Mouse (Mus musculus): ENCODE data around the gene Dnm1. TPM values are rescaled to one million over a fixed set of nuclear protein-coding genes. Genes with fewer than 3 reads are reported as not detected.

Dnm1 gene
- polyA plus RNA-seq, 1 experiment from 2014 or later = 2.7 TPM

- Histone ChIP-seq H3K9ac (ENCODE audit: low read length) (no peak overlapping the region), H3K36me3 (ENCODE audit: control insufficient read depth, insufficient read depth) (no peaks in the 10 kb centered on the region), H3K4me2 (ENCODE audit: low read depth, low read length) (no peak overlapping the region), H3K27me3 (ENCODE audit: control insufficient read depth, insufficient read depth, low read length) (peaks cover 8% of the 10 kb centered on the region), H3K4me3 (ENCODE audit: low read length) (no peak overlapping the region), H3K27ac (ENCODE audit: low read length) (no peak overlapping the region), H3K4me1 (ENCODE audit: control insufficient read depth, insufficient read depth, low read length) (peaks cover 22% of the 10 kb centered on the region), H3K9me3 (replicated peaks; ENCODE audit: control insufficient read depth, low read length) (no peaks in the 10 kb centered on the region)
- 47% methylated on average over 10 of the region's 10 CpGs for WGBS
- no peak for ATAC-seq (replicated peaks; ENCODE audit: extremely low read depth, insufficient read depth, low FRiP score)
These were observed 3.1 kb upstream of the Dnm1 start for GRCm38 (mm10) chr2:32356216-32356615.

- H3K27ac ChIP-seq (ENCODE audit: low read length) = no peak overlapping the region
- H3K4me3 ChIP-seq (ENCODE audit: low read length) = no peak overlapping the region
- 61% methylated on average over 3 of the region's 3 CpGs for WGBS
- ATAC-seq (replicated peaks; ENCODE audit: extremely low read depth, insufficient read depth, low FRiP score) = no peak
- no peaks in the 10 kb centered on the region for H3K9me3 ChIP-seq (replicated peaks; ENCODE audit: control insufficient read depth, low read length)
- H3K4me1 ChIP-seq (ENCODE audit: control insufficient read depth, insufficient read depth, low read length) = peaks cover 18% of the 10 kb centered on the region
- H3K36me3 ChIP-seq (ENCODE audit: control insufficient read depth, insufficient read depth) = no peaks in the 10 kb centered on the region
- no peak overlapping the region for H3K9ac ChIP-seq (ENCODE audit: low read length)
- H3K4me2 ChIP-seq (ENCODE audit: low read depth, low read length) = no peak overlapping the region
- peaks cover 8% of the 10 kb centered on the region for H3K27me3 ChIP-seq (ENCODE audit: control insufficient read depth, insufficient read depth, low read length)
These were observed 1.3 kb upstream of the Dnm1 start for GRCm38 (mm10) chr2:32354336-32354895.

- Histone ChIP-seq H3K4me2 (ENCODE audit: low read depth, low read length) (no peak overlapping the region), H3K9me3 (replicated peaks; ENCODE audit: control insufficient read depth, low read length) (no peaks in the 10 kb centered on the region), H3K9ac (ENCODE audit: low read length) (no peak overlapping the region), H3K27ac (ENCODE audit: low read length) (no peak overlapping the region), H3K27me3 (ENCODE audit: control insufficient read depth, insufficient read depth, low read length) (peaks cover 8% of the 10 kb centered on the region), H3K4me1 (ENCODE audit: control insufficient read depth, insufficient read depth, low read length) (peaks cover 18% of the 10 kb centered on the region), H3K36me3 (ENCODE audit: control insufficient read depth, insufficient read depth) (no peaks in the 10 kb centered on the region), H3K4me3 (ENCODE audit: low read length) (no peak overlapping the region)
- no peak for ATAC-seq (replicated peaks; ENCODE audit: extremely low read depth, insufficient read depth, low FRiP score)
- 58% methylated on average over 6 of the region's 6 CpGs for WGBS
These were observed 698 bp upstream of the Dnm1 start for GRCm38 (mm10) chr2:32353836-32354235.

GRCm38 (mm10) chr2:32352151-32353006 is 759 bp downstream of the Dnm1 start, which contains the start of gene Ciz1:
Ciz1 (plus strand) TSS chr2:32352327.
- peak; percentile 24 for ATAC-seq (replicated peaks; ENCODE audit: extremely low read depth, insufficient read depth, low FRiP score)
- 2% methylated on average over 45 of the region's 52 CpGs for WGBS
- Histone ChIP-seq H3K4me2 (ENCODE audit: low read depth, low read length) (peak within 1 kb of the TSS; percentile 98), H3K36me3 (ENCODE audit: control insufficient read depth, insufficient read depth) (no peaks in the 10 kb centered on the region), H3K4me1 (ENCODE audit: control insufficient read depth, insufficient read depth, low read length) (peaks cover 18% of the 10 kb centered on the region), H3K9ac (ENCODE audit: low read length) (peak within 1 kb of the TSS; percentile 79), H3K27me3 (ENCODE audit: control insufficient read depth, insufficient read depth, low read length) (peaks cover 8% of the 10 kb centered on the region), H3K4me3 (ENCODE audit: low read length) (peak within 1 kb of the TSS; percentile 65), H3K9me3 (replicated peaks; ENCODE audit: control insufficient read depth, low read length) (no peaks in the 10 kb centered on the region), H3K27ac (ENCODE audit: low read length) (no peak within 1 kb of the TSS)

- no peaks in the 10 kb centered on the region for H3K9me3 ChIP-seq (replicated peaks; ENCODE audit: control insufficient read depth, low read length)
- 50% methylated on average over 9 of the region's 9 CpGs for WGBS
- peaks cover 8% of the 10 kb centered on the region for H3K27me3 ChIP-seq (ENCODE audit: control insufficient read depth, insufficient read depth, low read length)
- peaks cover 18% of the 10 kb centered on the region for H3K4me1 ChIP-seq (ENCODE audit: control insufficient read depth, insufficient read depth, low read length)
- H3K36me3 ChIP-seq (ENCODE audit: control insufficient read depth, insufficient read depth) = no peaks in the 10 kb centered on the region
- H3K4me3 ChIP-seq (ENCODE audit: low read length) = no peak overlapping the region; the same call in 1 of the 2 replicates
- ATAC-seq (replicated peaks; ENCODE audit: extremely low read depth, insufficient read depth, low FRiP score) = no peak
- H3K4me2 ChIP-seq (ENCODE audit: low read depth, low read length) = peak overlapping the region; percentile 98
- H3K9ac ChIP-seq (ENCODE audit: low read length) = no peak overlapping the region
- H3K27ac ChIP-seq (ENCODE audit: low read length) = no peak overlapping the region
These were observed 1.6 kb downstream of the Dnm1 start for GRCm38 (mm10) chr2:32351471-32351961.

- H3K4me1 ChIP-seq (ENCODE audit: control insufficient read depth, insufficient read depth, low read length) = peaks cover 18% of the 10 kb centered on the region
- H3K9ac ChIP-seq (ENCODE audit: low read length) = no peak overlapping the region
- no peaks in the 10 kb centered on the region for H3K9me3 ChIP-seq (replicated peaks; ENCODE audit: control insufficient read depth, low read length)
- H3K4me3 ChIP-seq (ENCODE audit: low read length) = no peak overlapping the region
- no peak for ATAC-seq (replicated peaks; ENCODE audit: extremely low read depth, insufficient read depth, low FRiP score)
- no peaks in the 10 kb centered on the region for H3K36me3 ChIP-seq (ENCODE audit: control insufficient read depth, insufficient read depth)
- H3K4me2 ChIP-seq (ENCODE audit: low read depth, low read length) = no peak overlapping the region
- WGBS = 47% methylated on average over 13 of the region's 13 CpGs
- H3K27ac ChIP-seq (ENCODE audit: low read length) = no peak overlapping the region
- H3K27me3 ChIP-seq (ENCODE audit: control insufficient read depth, insufficient read depth, low read length) = peaks cover 8% of the 10 kb centered on the region
These were observed 2.6 kb downstream of the Dnm1 start for GRCm38 (mm10) chr2:32350471-32351051.

GRCm38 (mm10) chr2:32349625-32350255 is 3.4 kb downstream of the Dnm1 start:
- no peak overlapping the region for H3K27ac ChIP-seq (ENCODE audit: low read length)
- H3K4me1 ChIP-seq (ENCODE audit: control insufficient read depth, insufficient read depth, low read length) = peaks cover 16% of the 10 kb centered on the region
- H3K9me3 ChIP-seq (replicated peaks; ENCODE audit: control insufficient read depth, low read length) = no peaks in the 10 kb centered on the region
- no peaks in the 10 kb centered on the region for H3K36me3 ChIP-seq (ENCODE audit: control insufficient read depth, insufficient read depth)
- WGBS = 47% methylated on average over 8 of the region's 8 CpGs
- no peak overlapping the region for H3K9ac ChIP-seq (ENCODE audit: low read length)
- peaks cover 8% of the 10 kb centered on the region for H3K27me3 ChIP-seq (ENCODE audit: control insufficient read depth, insufficient read depth, low read length)
- no peak overlapping the region for H3K4me2 ChIP-seq (ENCODE audit: low read depth, low read length)
- no peak for ATAC-seq (replicated peaks; ENCODE audit: extremely low read depth, insufficient read depth, low FRiP score)
- no peak overlapping the region for H3K4me3 ChIP-seq (ENCODE audit: low read length)

DNA sequence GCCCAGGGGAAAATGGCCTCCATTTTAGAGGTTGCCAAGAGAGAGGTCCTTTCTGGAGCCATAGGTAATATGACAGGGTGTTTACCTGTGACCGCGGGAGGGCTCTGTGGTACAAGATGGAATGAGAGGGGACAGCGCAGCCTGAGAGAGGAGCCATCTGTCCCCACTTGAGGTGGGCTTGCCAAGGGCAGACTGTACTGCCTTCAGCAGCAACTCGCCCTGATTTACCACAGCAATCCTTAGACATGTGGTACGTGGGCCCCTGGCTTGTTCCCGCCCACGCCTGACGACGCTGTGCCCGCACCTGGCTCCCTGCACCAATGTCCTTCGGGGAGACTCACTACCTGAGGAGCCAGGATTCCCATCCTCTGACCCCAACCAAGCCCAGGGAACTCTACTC is 4.8 kb downstream of the Dnm1 start:
- no peaks in the 10 kb centered on the region for H3K9me3 ChIP-seq (replicated peaks; ENCODE audit: control insufficient read depth, low read length)
- peaks cover 8% of the 10 kb centered on the region for H3K27me3 ChIP-seq (ENCODE audit: control insufficient read depth, insufficient read depth, low read length)
- ATAC-seq (replicated peaks; ENCODE audit: extremely low read depth, insufficient read depth, low FRiP score) = no peak
- no peak overlapping the region for H3K4me2 ChIP-seq (ENCODE audit: low read depth, low read length)
- 76% methylated on average over 11 of the region's 11 CpGs for WGBS
- H3K9ac ChIP-seq (ENCODE audit: low read length) = no peak overlapping the region
- H3K27ac ChIP-seq (ENCODE audit: low read length) = no peak overlapping the region
- H3K4me3 ChIP-seq (ENCODE audit: low read length) = no peak overlapping the region
- H3K4me1 ChIP-seq (ENCODE audit: control insufficient read depth, insufficient read depth, low read length) = peaks cover 6% of the 10 kb centered on the region
- no peaks in the 10 kb centered on the region for H3K36me3 ChIP-seq (ENCODE audit: control insufficient read depth, insufficient read depth)

Data from heart, embryonic 16.5 days (tissue).